Mouse (Mus musculus) embryo, embryonic 10.5 days (tissue): ENCODE data around the gene Scube3.
A peak's percentile ranks its signal among the peaks of the same experiment; 100 is the strongest.

ENCODE experiments used
- DNase-seq: peaks from one replicate; pipeline ENCODE4 v3.0.0-alpha.2; 2015; ENCODE audit warnings: low spot score

Scube3 gene

GRCm38 (mm10) chr17:28177540-28178046 lies 35.7 kb downstream of the Scube3 start:
- DNase-seq: peak; percentile 86

- no peak for DNase-seq
These were observed 38.4 kb downstream of the Scube3 start for GRCm38 (mm10) chr17:28180331-28180730.

- no peak for DNase-seq
These were observed 39.0 kb downstream of the Scube3 start for GRCm38 (mm10) chr17:28180783-28181544.

GRCm38 (mm10) chr17:28184971-28185638 lies 43.2 kb downstream of the Scube3 start:
- DNase-seq: no peak

- DNase-seq: no peak
These were observed 46.4 kb downstream of the Scube3 start for GRCm38 (mm10) chr17:28188313-28188712.

- no peak for DNase-seq
These were observed 50.8 kb downstream of the Scube3 start for GRCm38 (mm10) chr17:28192754-28193153.

GRCm38 (mm10) chr17:28193559-28193958 lies 51.6 kb downstream of the Scube3 start:
- DNase-seq: no peak

GRCm38 (mm10) chr17:28195033-28195432 lies 53.1 kb downstream of the Scube3 start:
- DNase-seq: no peak

GRCm38 (mm10) chr17:28197646-28198045 lies 55.7 kb downstream of the Scube3 start:
- DNase-seq: no peak

GRCm38 (mm10) chr17:28201982-28202381 lies 60.0 kb downstream of the Scube3 start:
- no peak for DNase-seq

- DNase-seq: peak; percentile 76
These were observed 62.2 kb downstream of the Scube3 start for GRCm38 (mm10) chr17:28204052-28204720.

- no peak for DNase-seq
These were observed 63.5 kb downstream of the Scube3 start for GRCm38 (mm10) chr17:28205443-28205842.

GRCm38 (mm10) chr17:28207092-28207491 lies 65.2 kb downstream of the Scube3 start:
- DNase-seq: no peak

- peak; percentile 82 for DNase-seq
These were observed 65.8 kb downstream of the Scube3 start, which contains the start of gene Def6 for GRCm38 (mm10) chr17:28207591-28208313. Def6 (plus strand) TSS chr17:28207778.

GRCm38 (mm10) chr17:28208314-28208612 lies 66.3 kb downstream of the Scube3 start:
- DNase-seq: no peak

GRCm38 (mm10) chr17:28209457-28210110 lies 67.6 kb downstream of the Scube3 start:
- DNase-seq: no peak

GRCm38 (mm10) chr17:28211921-28212341 lies 70.0 kb downstream of the Scube3 start:
- DNase-seq: no peak

- DNase-seq: no peak
These were observed 70.5 kb downstream of the Scube3 start for GRCm38 (mm10) chr17:28212391-28212790.

- DNase-seq: no peak
These were observed 71.3 kb downstream of the Scube3 start for GRCm38 (mm10) chr17:28213236-28213635.

GRCm38 (mm10) chr17:28216791-28217190 lies 74.8 kb downstream of the Scube3 start:
- no peak for DNase-seq
